Mouse (Mus musculus) liver, embryonic 18 days (tissue): ENCODE measurements around the gene Syngap1. TPM values are rescaled to one million over a fixed set of nuclear protein-coding genes. Genes with fewer than 3 reads are reported as not detected.

Source experiments
- polyA plus RNA-seq: library from polyadenylated mRNA; depleted of rRNA; stranded (reverse); fragments of >200 nt; gene quantifications from 2 replicates; pipeline ENCODE4 v1.2.3, GENCODE M21; 2012; rRNA removed

Gene Syngap1
- polyA plus RNA-seq: 1.9 and 2.7 TPM in 2 replicates

GRCm38 (mm10) chr17:26941031-26941789 is at the start of gene Syngap1:
Gene Syngap1 (plus strand): TSS chr17:26941253.

GRCm38 (mm10) chr17:26916711-26917482 is 24.2 kb upstream of the Syngap1 start, which contains the start of gene Kifc5b:
Gene Kifc5b (plus strand): TSS chr17:26917091.

GRCm38 (mm10) chr17:26932839-26933398 is 8.1 kb upstream of the Syngap1 start, which contains the start of gene Phf1:
Gene Phf1 (plus strand): TSS chr17:26933052.

GRCm38 (mm10) chr17:26939178-26939972 is 1.7 kb upstream of the Syngap1 start, which contains the start of gene Cuta:
Gene Cuta (minus strand): TSS chr17:26939569.

GRCm38 (mm10) chr17:26972703-26973574 is 31.9 kb downstream of the Syngap1 start, which contains the start of gene Zbtb9:
Gene Zbtb9 (plus strand): TSS chr17:26973167.

Other genes with a start within 250 kb of the Syngap1 start
- gene Crebrf, start 225.6 kb upstream of the Syngap1 start, polyA plus RNA-seq: 2.7 and 3.5 TPM in 2 replicates
- 16.1 and 16.5 TPM in 2 replicates for gene Bnip1, start 160.2 kb upstream of the Syngap1 start, polyA plus RNA-seq
- not detected in 2 replicates for gene Nkx2-5, start 96.2 kb upstream of the Syngap1 start, polyA plus RNA-seq
- gene Kifc5b, start 24.2 kb upstream of the Syngap1 start, polyA plus RNA-seq: 6.3 and 8.5 TPM in 2 replicates
- 8.9 and 9.6 TPM in 2 replicates for gene Phf1, start 8.2 kb upstream of the Syngap1 start, polyA plus RNA-seq
- gene Cuta, start 1.7 kb upstream of the Syngap1 start, polyA plus RNA-seq: 49.2 and 54.1 TPM in 2 replicates
- gene Zbtb9, start 31.9 kb downstream of the Syngap1 start, polyA plus RNA-seq: 3.7 and 4.3 TPM in 2 replicates
- 17.1 and 18.0 TPM in 2 replicates for gene Bak1, start 87.8 kb downstream of the Syngap1 start, polyA plus RNA-seq
- gene Itpr3, start 116.1 kb downstream of the Syngap1 start, polyA plus RNA-seq: 1.2 and 1.4 TPM in 2 replicates
- gene Uqcc2, start 192.7 kb downstream of the Syngap1 start, polyA plus RNA-seq: 77.1 and 90.8 TPM in 2 replicates
- gene Ip6k3, start 226.5 kb downstream of the Syngap1 start, polyA plus RNA-seq: 0.02 and 0.05 TPM in 2 replicates